Mouse (Mus musculus) heart, adult 2 months (tissue): ENCODE results near the gene Acpp. TPM values are rescaled to one million over a fixed set of nuclear protein-coding genes. Genes with fewer than 3 reads are reported as not detected.
A peak's percentile ranks its signal among the peaks of the same experiment; 100 is the strongest.

ENCODE experiments used
- DNase-seq, 2 experiments: peaks; one replicate each; pipeline ENCODE4 v3.0.0; 2021
- H3K27ac ChIP-seq: fragments of 200-600 bp; 2 replicates; pipeline ENCODE4 v1.8.1; 2022
- H3K27me3 ChIP-seq: fragments of 200-500 bp; 2 replicates; pipeline ENCODE4 v1.6.1; 2012; ENCODE audit warnings: mild to moderate bottlenecking, low read length, inconsistent platforms, mixed read lengths; ENCODE audit not compliant: control insufficient read depth, insufficient read depth
- H3K36me3 ChIP-seq: fragments of 200-500 bp; 2 replicates; pipeline ENCODE4 v1.6.1; 2012; ENCODE audit warnings: low read length, inconsistent platforms; ENCODE audit not compliant: control insufficient read depth, insufficient read depth
- H3K4me1 ChIP-seq: fragments of 200-500 bp; 2 replicates; pipeline ENCODE4 v1.6.1; 2011; ENCODE audit warnings: low read length; ENCODE audit not compliant: control insufficient read depth, insufficient read depth
- H3K4me3 ChIP-seq: fragments of 200-600 bp; 2 replicates; pipeline ENCODE4 v1.8.1; 2022
- H3K79me2 ChIP-seq: fragments of 200-500 bp; replicated peaks from 2 replicates; pipeline ENCODE4 v1.6.1; 2012; ENCODE audit warnings: mild to moderate bottlenecking, inconsistent platforms, low read length, moderate library complexity, mixed read lengths; ENCODE audit not compliant: control insufficient read depth, insufficient read depth
- H3K9ac ChIP-seq: fragments of 200-500 bp; 2 replicates; pipeline ENCODE4 v1.6.1; 2012; ENCODE audit warnings: low read depth, mild to moderate bottlenecking, control low read depth, inconsistent platforms, low read length, mixed read lengths
- CTCF ChIP-seq: fragments of 200-600 bp; IDR thresholded peaks from 2 replicates; pipeline ENCODE4 v1.8.1; 2022; ENCODE audit warnings: antibody characterized with exemption, mild to moderate bottlenecking, moderate library complexity
- EP300 ChIP-seq: fragments of 200-500 bp; IDR thresholded peaks from 2 replicates; pipeline ENCODE4 v1.6.1; 2011; ENCODE audit warnings: low read depth, low read length, control low read depth; ENCODE audit not compliant: insufficient read depth
- POLR2A ChIP-seq: fragments of 200-500 bp; IDR thresholded peaks from 2 replicates; pipeline ENCODE4 v1.6.1; 2011; ENCODE audit warnings: mild to moderate bottlenecking, low read depth, low read length, control low read depth; ENCODE audit not compliant: insufficient read depth
- WGBS: fragments of 180-500 bp; shearing (Covaris S2); methylation state at CpG from one replicate; pipeline ENCODE4 v1.1.7; 2018; 5-methylcytosine and 5-hydroxymethylcytosine counted together
- intact Hi-C: fragments of 180-260 bp; cut with DNase I; formaldehyde crosslinking; loops from one replicate; pipeline ENCODE4 v1.15.1; 2025
- polyA plus RNA-seq: library from polyadenylated mRNA; depleted of rRNA; stranded (reverse); fragments of >200 nt; gene quantifications from 2 replicates; pipeline ENCODE4 v1.2.3, GENCODE M21; 2012
- total RNA-seq, 2 experiments: library from RNA; stranded (reverse); gene quantifications; 2 replicates each; pipeline ENCODE4 v1.2.3; 2021

Acpp gene
- total and polyA plus RNA-seq, 3 experiments: 0.23 to 0.41 (median 0.35) TPM

DNA sequence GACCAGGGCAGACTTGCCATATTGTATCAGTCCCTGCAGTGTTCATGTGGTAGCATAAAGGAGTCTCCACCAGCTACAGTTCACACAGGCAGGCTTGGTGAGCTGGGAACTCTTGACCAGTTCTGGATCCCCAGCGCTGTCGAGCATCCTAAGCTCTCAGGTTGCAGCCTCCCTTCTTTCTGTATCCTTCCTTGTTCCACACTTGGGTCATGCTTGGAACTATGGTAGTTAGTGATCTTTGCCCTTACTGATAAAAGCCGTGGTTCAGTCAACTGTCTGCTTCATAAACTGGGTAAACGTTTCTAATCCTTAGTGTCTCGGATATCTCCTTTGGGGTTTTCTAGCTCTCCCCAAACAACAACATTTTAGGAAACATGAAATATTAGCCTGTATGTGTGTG is 1.9 kb upstream of the Acpp start:
- Histone ChIP-seq H3K4me1 (no peaks in the 10 kb centered on the region), H3K79me2 (no peaks in the 10 kb centered on the region), H3K9ac (no peak overlapping the region), H3K4me3 (no peak overlapping the region), H3K27ac (no peak overlapping the region), H3K36me3 (no peaks in the 10 kb centered on the region), H3K27me3 (no peaks in the 10 kb centered on the region)
- no peak for TF ChIP-seq POLR2A
- TF ChIP-seq CTCF: no peak
- TF ChIP-seq EP300: no peak
- DNase-seq: no peak
- intact Hi-C loops: no loop called here
- 85% methylated on average over 5 of the region's 5 CpGs for WGBS

DNA sequence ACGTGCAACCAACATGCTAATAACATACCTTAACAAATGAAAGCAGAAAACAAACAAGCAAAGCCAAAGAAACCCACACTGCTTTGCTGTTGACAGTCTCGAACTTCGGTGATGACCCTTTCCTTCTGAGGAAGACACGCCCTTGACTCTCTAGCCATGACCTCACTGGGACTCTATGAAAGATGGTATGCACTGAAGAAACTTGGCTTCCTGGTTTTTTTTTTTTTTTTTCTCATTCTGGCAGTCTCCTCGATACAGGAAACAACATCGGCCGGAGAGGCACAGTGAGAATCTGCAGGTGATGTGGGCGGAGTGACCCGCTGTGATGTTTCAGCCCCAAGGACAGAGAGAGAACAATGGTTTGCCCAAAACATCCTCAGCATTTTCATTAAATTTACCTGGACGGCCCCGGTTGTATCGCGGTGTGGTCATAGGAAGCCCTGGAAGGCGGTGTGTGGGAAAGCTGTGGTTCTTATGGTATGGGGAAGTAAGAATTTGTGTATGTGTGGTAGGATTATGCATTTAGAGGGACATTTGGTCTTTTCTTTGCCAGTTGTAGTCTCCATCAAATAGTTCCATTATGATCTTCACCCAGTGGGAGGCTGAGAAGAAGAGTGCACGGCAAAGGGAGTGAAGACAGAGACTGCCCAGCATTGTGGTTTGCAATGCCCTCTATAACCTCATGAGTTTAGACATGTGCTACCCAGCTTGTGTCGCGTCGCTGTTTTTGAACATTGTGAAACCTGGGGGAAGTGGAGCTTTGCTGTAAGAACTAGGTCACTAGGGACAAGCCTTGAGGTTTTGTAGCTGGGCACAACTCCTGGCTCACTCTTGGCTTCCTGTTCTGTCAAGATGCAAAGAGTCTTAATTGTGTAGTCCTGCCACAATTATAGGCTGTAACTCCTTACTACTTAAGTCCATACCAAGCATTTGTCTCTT is 1.2 kb upstream of the Acpp start:
- no peaks in the 10 kb centered on the region for H3K36me3 ChIP-seq
- H3K4me3 ChIP-seq: no peak overlapping the region
- H3K27me3 ChIP-seq: no peaks in the 10 kb centered on the region
- intact Hi-C loops: no loop called here
- no peak overlapping the region for H3K27ac ChIP-seq
- TF ChIP-seq EP300: no peak
- no peak for TF ChIP-seq CTCF
- no peak for TF ChIP-seq POLR2A
- no peaks in the 10 kb centered on the region for H3K79me2 ChIP-seq
- H3K9ac ChIP-seq: no peak overlapping the region
- no peaks in the 10 kb centered on the region for H3K4me1 ChIP-seq
- peak in 1 of 2 experiments; percentile 5 for DNase-seq
- 73% methylated on average over 18 of the region's 18 CpGs for WGBS

DNA sequence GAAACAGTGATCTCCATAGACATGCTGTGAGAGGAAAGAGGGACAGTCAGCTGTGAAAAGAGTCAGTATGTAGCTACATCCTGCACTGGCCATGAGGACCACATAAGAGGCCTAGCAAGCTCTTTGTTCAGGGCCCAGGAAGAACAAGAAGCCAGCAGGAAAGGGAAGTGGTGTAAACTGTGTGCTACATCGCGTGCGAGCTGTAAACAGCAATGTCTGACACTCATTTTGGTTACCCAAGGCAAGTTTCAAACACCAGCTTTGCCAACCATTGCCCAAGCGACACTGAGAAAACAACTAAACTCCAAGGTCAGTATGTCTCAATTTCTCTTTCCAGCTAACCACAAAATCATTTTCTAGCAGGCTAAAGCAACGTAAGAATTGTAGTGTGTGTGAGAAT is 6.2 kb downstream of the Acpp start:
- intact Hi-C loops: no loop called here

DNA sequence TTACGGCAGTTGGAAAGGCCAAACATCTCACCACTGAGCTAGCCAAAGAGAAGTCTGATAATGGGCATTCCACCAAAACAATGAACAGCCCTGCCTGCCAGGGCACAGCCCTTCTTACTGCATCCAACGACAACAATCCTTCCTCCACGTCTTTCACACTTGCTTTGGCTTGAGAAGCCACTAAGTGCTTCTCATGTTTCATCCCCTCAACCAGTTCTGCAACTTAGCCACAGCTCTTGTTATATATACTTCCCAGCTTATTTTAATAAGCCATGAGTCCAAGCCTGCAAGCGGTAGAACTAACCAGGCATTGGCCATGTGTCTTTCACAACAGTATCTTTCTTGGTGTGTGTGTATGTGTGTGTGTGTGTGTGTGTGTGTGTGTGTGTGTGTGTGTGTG is 8.9 kb downstream of the Acpp start:
- Histone ChIP-seq H3K27me3 (no peaks in the 10 kb centered on the region), H3K27ac (no peak overlapping the region), H3K36me3 (no peaks in the 10 kb centered on the region), H3K79me2 (no peaks in the 10 kb centered on the region), H3K4me1 (no peaks in the 10 kb centered on the region), H3K4me3 (no peak overlapping the region), H3K9ac (no peak overlapping the region)
- 54% methylated on average over 4 of the region's 4 CpGs for WGBS
- intact Hi-C loops: no loop called here
- TF ChIP-seq POLR2A (no peak), CTCF (no peak)
- DNase-seq: no peak

More for the DNA sequence above, 6.2 kb downstream of the Acpp start:
- Histone ChIP-seq H3K27ac (no peak overlapping the region), H3K36me3 (no peaks in the 10 kb centered on the region), H3K4me1 (no peaks in the 10 kb centered on the region), H3K4me3 (no peak overlapping the region), H3K79me2 (no peaks in the 10 kb centered on the region), H3K27me3 (no peaks in the 10 kb centered on the region), H3K9ac (no peak overlapping the region)
- WGBS: 72% methylated on average over 5 of the region's 5 CpGs
- DNase-seq: no peak
- TF ChIP-seq EP300 (no peak), CTCF (no peak), POLR2A (no peak)

DNA sequence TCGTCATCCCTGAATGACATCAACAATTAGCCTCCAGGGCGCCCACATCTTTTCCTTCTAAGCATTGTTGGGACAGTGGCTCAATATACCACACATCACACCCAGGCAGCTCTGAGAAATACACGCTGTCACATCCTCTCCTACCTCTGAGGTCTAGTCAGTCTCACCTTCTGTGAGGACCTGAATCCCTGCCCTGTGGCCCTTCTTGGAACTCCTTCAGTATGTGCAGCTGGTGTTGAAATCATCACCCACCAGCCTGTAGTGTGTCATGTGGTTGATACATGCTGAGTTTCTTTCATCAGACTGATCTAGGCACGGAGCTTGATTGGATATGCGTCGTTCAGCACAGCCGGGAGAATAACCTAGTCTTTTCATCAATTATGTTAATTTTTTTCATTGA is 16.0 kb downstream of the Acpp start:
- no peak overlapping the region for H3K4me3 ChIP-seq
- no peak overlapping the region for H3K9ac ChIP-seq
- 60% methylated on average over 7 of the region's 7 CpGs for WGBS
- H3K36me3 ChIP-seq: no peaks in the 10 kb centered on the region
- H3K4me1 ChIP-seq: no peaks in the 10 kb centered on the region
- H3K27ac ChIP-seq: no peak overlapping the region
- no peaks in the 10 kb centered on the region for H3K79me2 ChIP-seq
- intact Hi-C loops: no loop called here
- TF ChIP-seq POLR2A (no peak), EP300 (no peak), CTCF (no peak)
- no peaks in the 10 kb centered on the region for H3K27me3 ChIP-seq
- no peak for DNase-seq

DNA sequence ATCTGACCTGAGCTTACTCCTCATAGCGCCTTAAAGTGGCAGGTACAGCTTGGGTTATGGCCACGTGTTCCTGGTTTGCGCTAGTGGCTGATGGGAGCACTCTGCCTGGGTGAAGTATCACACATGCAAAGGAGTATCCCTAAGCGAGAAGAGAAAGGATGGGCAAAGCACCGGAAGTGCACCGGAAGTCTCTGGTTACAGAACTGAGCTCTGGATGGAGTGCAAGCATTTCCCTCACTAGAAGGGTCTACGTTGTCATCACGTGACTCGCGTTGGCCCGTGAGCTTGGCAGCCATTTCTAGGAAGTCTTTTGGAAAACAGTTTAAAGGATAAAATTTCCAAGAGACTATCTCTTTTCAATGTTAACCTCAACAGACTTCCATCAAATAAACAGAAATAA is 21.2 kb downstream of the Acpp start:
- Histone ChIP-seq H3K9ac (no peak overlapping the region), H3K79me2 (no peaks in the 10 kb centered on the region), H3K27me3 (no peaks in the 10 kb centered on the region), H3K4me1 (no peaks in the 10 kb centered on the region), H3K27ac (no peak overlapping the region), H3K36me3 (no peaks in the 10 kb centered on the region), H3K4me3 (no peak overlapping the region)
- no peak for DNase-seq
- TF ChIP-seq EP300 (no peak), CTCF (no peak), POLR2A (no peak)
- 79% methylated on average over 11 of the region's 11 CpGs for WGBS
- intact Hi-C loops: loop anchor here (5.0 kb wide), 1 partner anchor 61 kb away; no protein-coding TSS in a partner anchor
